Mouse (Mus musculus): ENCODE data around the gene Gm37240. TPM values are rescaled to one million over a fixed set of nuclear protein-coding genes. Genes with fewer than 3 reads are reported as not detected.

Gm37240 gene
- polyA plus RNA-seq, 1 experiment from 2014 or later = 8.9 TPM

- H3K4me2 ChIP-seq = no peak overlapping the region
- H3K4me1 ChIP-seq = peaks cover 11% of the 10 kb centered on the region
- H3K4me3 ChIP-seq (replicated peaks) = no peak overlapping the region
- H3K36me3 ChIP-seq = no peaks in the 10 kb centered on the region
- 63% methylated on average over 7 of the region's 7 CpGs for WGBS
- no peak overlapping the region for H3K27ac ChIP-seq
- ATAC-seq (replicated peaks; ENCODE audit: low FRiP score) = no peak
- H3K9me3 ChIP-seq (replicated peaks) = no peaks in the 10 kb centered on the region
- no peaks in the 10 kb centered on the region for H3K27me3 ChIP-seq
- H3K9ac ChIP-seq = no peak overlapping the region
Measured at GRCm38 (mm10) chr3:85814241-85814640, 73.1 kb downstream of the Gm37240 start.

- no peak overlapping the region for H3K9ac ChIP-seq
- H3K27me3 ChIP-seq = no peaks in the 10 kb centered on the region
- H3K4me2 ChIP-seq = no peak overlapping the region
- 52% methylated on average over 4 of the region's 4 CpGs for WGBS
- H3K36me3 ChIP-seq = no peaks in the 10 kb centered on the region
- no peak overlapping the region for H3K27ac ChIP-seq
- no peak for ATAC-seq (replicated peaks; ENCODE audit: low FRiP score)
- no peaks in the 10 kb centered on the region for H3K9me3 ChIP-seq (replicated peaks)
- peaks cover 11% of the 10 kb centered on the region for H3K4me1 ChIP-seq
- no peak overlapping the region for H3K4me3 ChIP-seq (replicated peaks)
Measured at GRCm38 (mm10) chr3:85813101-85814014, 74.0 kb downstream of the Gm37240 start.

- 93% methylated on average over 5 of the region's 5 CpGs for WGBS
- ATAC-seq (replicated peaks; ENCODE audit: low FRiP score) = no peak
Measured at GRCm38 (mm10) chr3:85812010-85812409, 75.3 kb downstream of the Gm37240 start.

GRCm38 (mm10) chr3:85793166-85793565 lies 94.2 kb downstream of the Gm37240 start:
- H3K36me3 ChIP-seq = no peaks in the 10 kb centered on the region
- H3K9ac ChIP-seq = no peak overlapping the region
- 34% methylated on average over 1 of the region's 1 CpGs for WGBS
- peaks cover 4% of the 10 kb centered on the region; the same call in 1 of the 2 replicates for H3K4me1 ChIP-seq
- no peak overlapping the region for H3K27ac ChIP-seq
- no peak overlapping the region for H3K4me3 ChIP-seq (replicated peaks)
- no peaks in the 10 kb centered on the region for H3K9me3 ChIP-seq (replicated peaks)
- no peak for ATAC-seq (replicated peaks; ENCODE audit: low FRiP score)
- no peaks in the 10 kb centered on the region for H3K27me3 ChIP-seq
- no peak overlapping the region for H3K4me2 ChIP-seq

More at GRCm38 (mm10) chr3:85812010-85812409, 75.3 kb downstream of the Gm37240 start:
- Histone ChIP-seq H3K27me3 (no peaks in the 10 kb centered on the region), H3K9me3 (replicated peaks) (no peaks in the 10 kb centered on the region), H3K36me3 (no peaks in the 10 kb centered on the region), H3K4me3 (replicated peaks) (no peak overlapping the region), H3K27ac (no peak overlapping the region), H3K9ac (no peak overlapping the region), H3K4me2 (no peak overlapping the region), H3K4me1 (peaks cover 11% of the 10 kb centered on the region)

- no peak for ATAC-seq (replicated peaks; ENCODE audit: low FRiP score)
- Histone ChIP-seq H3K27me3 (no peaks in the 10 kb centered on the region), H3K4me1 (peaks cover 15% of the 10 kb centered on the region; the same call in 1 of the 2 replicates), H3K36me3 (no peaks in the 10 kb centered on the region), H3K27ac (no peak overlapping the region), H3K4me3 (replicated peaks) (no peak overlapping the region), H3K9me3 (replicated peaks) (no peaks in the 10 kb centered on the region), H3K9ac (no peak overlapping the region), H3K4me2 (no peak overlapping the region)
- WGBS = 45% methylated on average over 4 of the region's 4 CpGs
Measured at GRCm38 (mm10) chr3:85789748-85790147, 97.6 kb downstream of the Gm37240 start.

- no peak for ATAC-seq (replicated peaks; ENCODE audit: low FRiP score)
- WGBS = 57% methylated on average over 8 of the region's 8 CpGs
- Histone ChIP-seq H3K4me1 (peaks cover 15% of the 10 kb centered on the region; the same call in 1 of the 2 replicates), H3K27ac (no peak overlapping the region), H3K4me2 (no peak overlapping the region), H3K27me3 (no peaks in the 10 kb centered on the region), H3K36me3 (no peaks in the 10 kb centered on the region), H3K4me3 (replicated peaks) (no peak overlapping the region), H3K9ac (no peak overlapping the region), H3K9me3 (replicated peaks) (no peaks in the 10 kb centered on the region)
Measured at GRCm38 (mm10) chr3:85786501-85786900, 100.8 kb downstream of the Gm37240 start.

GRCm38 (mm10) chr3:85780906-85781305 lies 106.4 kb downstream of the Gm37240 start:
- no peak overlapping the region for H3K4me2 ChIP-seq
- no peaks in the 10 kb centered on the region for H3K9me3 ChIP-seq (replicated peaks)
- peaks cover 13% of the 10 kb centered on the region; the same call in 1 of the 2 replicates for H3K4me1 ChIP-seq
- no peak for ATAC-seq (replicated peaks; ENCODE audit: low FRiP score)
- H3K27ac ChIP-seq = no peak overlapping the region
- H3K27me3 ChIP-seq = no peaks in the 10 kb centered on the region
- H3K9ac ChIP-seq = no peak overlapping the region
- no peak overlapping the region for H3K4me3 ChIP-seq (replicated peaks)
- no peaks in the 10 kb centered on the region for H3K36me3 ChIP-seq
- WGBS = 73% methylated on average over 7 of the region's 7 CpGs

- Histone ChIP-seq H3K36me3 (no peaks in the 10 kb centered on the region), H3K4me3 (replicated peaks) (no peak overlapping the region), H3K9ac (no peak overlapping the region), H3K9me3 (replicated peaks) (no peaks in the 10 kb centered on the region), H3K4me2 (no peak overlapping the region), H3K27ac (no peak overlapping the region), H3K4me1 (peaks cover 13% of the 10 kb centered on the region; the same call in 1 of the 2 replicates), H3K27me3 (no peaks in the 10 kb centered on the region)
- ATAC-seq (replicated peaks; ENCODE audit: low FRiP score) = no peak
- 58% methylated on average over 2 of the region's 2 CpGs for WGBS
Measured at GRCm38 (mm10) chr3:85780332-85780731, 107.0 kb downstream of the Gm37240 start.

GRCm38 (mm10) chr3:85777841-85778240 lies 109.5 kb downstream of the Gm37240 start:
- no peak for ATAC-seq (replicated peaks; ENCODE audit: low FRiP score)
- Histone ChIP-seq H3K4me2 (no peak overlapping the region), H3K9ac (no peak overlapping the region), H3K4me1 (peaks cover 13% of the 10 kb centered on the region; the same call in 1 of the 2 replicates), H3K4me3 (replicated peaks) (no peak overlapping the region), H3K27ac (no peak overlapping the region), H3K27me3 (no peaks in the 10 kb centered on the region), H3K9me3 (replicated peaks) (no peaks in the 10 kb centered on the region), H3K36me3 (no peaks in the 10 kb centered on the region)
- WGBS = 70% methylated on average over 2 of the region's 2 CpGs

- Histone ChIP-seq H3K27ac (peak overlapping the region; percentile 62; the same call in 1 of the 2 replicates), H3K4me2 (peak overlapping the region; percentile 50), H3K4me1 (peaks cover 13% of the 10 kb centered on the region; the same call in 1 of the 2 replicates), H3K4me3 (replicated peaks) (peak overlapping the region; percentile 25; the same call in 1 of the 2 replicates), H3K9me3 (replicated peaks) (no peaks in the 10 kb centered on the region), H3K9ac (no peak overlapping the region), H3K36me3 (no peaks in the 10 kb centered on the region), H3K27me3 (no peaks in the 10 kb centered on the region)
- no peak for ATAC-seq (replicated peaks; ENCODE audit: low FRiP score)
- WGBS = 75% methylated on average over 4 of the region's 4 CpGs
Measured at GRCm38 (mm10) chr3:85777356-85777755, 110.0 kb downstream of the Gm37240 start.

GRCm38 (mm10) chr3:85776707-85777106 lies 110.6 kb downstream of the Gm37240 start:
- Histone ChIP-seq H3K4me2 (peak overlapping the region; percentile 50), H3K27ac (peak overlapping the region; percentile 62), H3K36me3 (no peaks in the 10 kb centered on the region), H3K9me3 (replicated peaks) (no peaks in the 10 kb centered on the region), H3K4me3 (replicated peaks) (peak overlapping the region; percentile 25), H3K27me3 (no peaks in the 10 kb centered on the region), H3K9ac (no peak overlapping the region), H3K4me1 (peaks cover 13% of the 10 kb centered on the region; the same call in 1 of the 2 replicates)
- whole genome bisulfite sequencing = 34% methylated on average over 10 of the region's 10 CpGs
- ATAC-seq (replicated peaks; ENCODE audit: low FRiP score) = peak; percentile 74; the same call in 1 of the 2 replicates

GRCm38 (mm10) chr3:85776126-85776525 lies 111.2 kb downstream of the Gm37240 start:
- WGBS = 60% methylated on average over 6 of the region's 6 CpGs
- H3K4me3 ChIP-seq (replicated peaks) = no peak overlapping the region
- peak overlapping the region; percentile 50; the same call in 1 of the 2 replicates for H3K4me2 ChIP-seq
- ATAC-seq (replicated peaks; ENCODE audit: low FRiP score) = no peak
- no peaks in the 10 kb centered on the region for H3K9me3 ChIP-seq (replicated peaks)
- H3K36me3 ChIP-seq = no peaks in the 10 kb centered on the region
- H3K4me1 ChIP-seq = peaks cover 13% of the 10 kb centered on the region; the same call in 1 of the 2 replicates
- no peak overlapping the region for H3K9ac ChIP-seq
- H3K27me3 ChIP-seq = no peaks in the 10 kb centered on the region
- no peak overlapping the region for H3K27ac ChIP-seq
